Mouse (Mus musculus) E14TG2a.4 (cell line): ENCODE data around the gene Inka2.

ENCODE experiments used
- CTCF ChIP-seq: conservative IDR thresholded peaks from 2 replicates; pipeline ENCODE4 v1.5.1; 2014; ENCODE audit warnings: low read length
- POU5F1 ChIP-seq: IDR thresholded peaks from 2 replicates; pipeline ENCODE4 v1.6.1; 2014; ENCODE audit warnings: low read length, borderline replicate concordance

DNA sequence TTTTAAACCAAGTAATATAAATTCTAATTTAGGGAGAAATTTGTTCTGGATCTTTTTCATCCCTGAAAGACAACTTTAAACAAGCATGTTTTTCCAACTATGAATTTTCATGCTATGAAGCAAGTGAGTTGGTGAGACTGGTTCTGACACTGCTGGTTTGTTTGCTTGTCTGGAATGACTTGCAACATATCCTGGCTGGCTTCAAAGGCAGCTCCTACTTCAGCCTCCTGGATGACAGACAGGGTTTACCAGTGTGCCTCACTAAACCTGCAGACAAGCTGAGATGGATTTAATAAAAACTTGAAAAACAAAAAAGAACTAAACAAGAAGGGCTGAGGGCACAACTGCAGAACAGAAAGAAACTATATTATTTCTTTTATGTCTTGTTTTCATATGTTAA lies 53.7 kb downstream of the Inka2 start:
- TF ChIP-seq CTCF (no peak), POU5F1 (no peak)
